Mouse (Mus musculus): ENCODE data around the gene Cct5. TPM values are rescaled to one million over a fixed set of nuclear protein-coding genes. Genes with fewer than 3 reads are reported as not detected.

The Cct5 gene
- total RNA-seq, 2 experiments from 2014 or later, result 144 to 154 TPM

Other genes with a start within 250 kb of the Cct5 start
- gene Ankrd33b, start 234.1 kb downstream of the Cct5 start, total RNA-seq (2021), result 10 to 100 TPM; 21.8 TPM
- under 1 TPM in 1 of 2 experiments, not detected in 1; 0.29 TPM for gene Ropn1l, start 148.1 kb downstream of the Cct5 start, total RNA-seq (2021)
- gene March6, start 70.8 kb downstream of the Cct5 start, total RNA-seq (2021), result 100 to 1,000 TPM; 106 to 108 TPM
- 10 to 100 TPM; 25.6 to 26.5 TPM for gene Cmbl, start 36.4 kb downstream of the Cct5 start, total RNA-seq (2021)
- 10 to 100 TPM; 17.1 to 19.9 TPM for gene Fam173b, start within 50 bp of the Cct5 start, total RNA-seq (2021)

Measured in heart, postnatal 14 days (tissue).